Mouse (Mus musculus) kidney, adult 2 months (tissue): ENCODE measurements around the gene Acot8. TPM values are rescaled to one million over a fixed set of nuclear protein-coding genes. Genes with fewer than 3 reads are reported as not detected.

Experiments
- DNase-seq: peaks from one replicate; pipeline ENCODE4 v3.0.0; 2021
- H3K27ac ChIP-seq: fragments of 200-500 bp; 2 replicates; pipeline ENCODE4 v1.5.1; 2012; ENCODE audit warnings: low read depth, low read length, control low read depth, inconsistent platforms; ENCODE audit not compliant: insufficient read depth
- H3K27me3 ChIP-seq: fragments of 200-500 bp; replicated peaks from 2 replicates; pipeline ENCODE4 v1.6.1; 2012; ENCODE audit warnings: mild to moderate bottlenecking, moderate library complexity, low read length, inconsistent platforms; ENCODE audit not compliant: control insufficient read depth, insufficient read depth
- H3K36me3 ChIP-seq: fragments of 200-500 bp; 2 replicates; pipeline ENCODE4 v1.6.1; 2012; ENCODE audit warnings: mild to moderate bottlenecking, moderate library complexity, low read length, inconsistent platforms; ENCODE audit not compliant: control insufficient read depth, insufficient read depth
- H3K4me1 ChIP-seq: fragments of 200-500 bp; 2 replicates; pipeline ENCODE4 v1.6.1; 2011; ENCODE audit warnings: low read length; ENCODE audit not compliant: control insufficient read depth, insufficient read depth
- H3K4me3 ChIP-seq: fragments of 200-500 bp; 2 replicates; pipeline ENCODE4 v1.5.1; 2011; ENCODE audit warnings: mild to moderate bottlenecking, low read depth, low read length, control low read depth; ENCODE audit not compliant: insufficient read depth
- CTCF ChIP-seq: fragments of 200-500 bp; conservative IDR thresholded peaks from 2 replicates; pipeline ENCODE4 v1.5.1; 2011; ENCODE audit warnings: low read depth, mild to moderate bottlenecking, control low read depth, low read length, moderate library complexity, mixed read lengths; ENCODE audit not compliant: insufficient read depth, insufficient read length
- POLR2A ChIP-seq: fragments of 200-500 bp; IDR thresholded peaks from one replicate; pipeline ENCODE4 v1.6.1; 2011; ENCODE audit warnings: low read depth, low read length, control low read depth
- WGBS: fragments of 180-500 bp; shearing (Covaris S2); methylation state at CpG from one replicate; pipeline ENCODE4 v1.1.7; 2018; 5-methylcytosine and 5-hydroxymethylcytosine counted together
- polyA plus RNA-seq: library from polyadenylated mRNA; depleted of rRNA; stranded (reverse); fragments of >200 nt; gene quantifications from 2 replicates; pipeline ENCODE4 v1.2.3, GENCODE M21; 2012

The Acot8 gene
- polyA plus RNA-seq, 1 experiment = 68.4 TPM

DNA sequence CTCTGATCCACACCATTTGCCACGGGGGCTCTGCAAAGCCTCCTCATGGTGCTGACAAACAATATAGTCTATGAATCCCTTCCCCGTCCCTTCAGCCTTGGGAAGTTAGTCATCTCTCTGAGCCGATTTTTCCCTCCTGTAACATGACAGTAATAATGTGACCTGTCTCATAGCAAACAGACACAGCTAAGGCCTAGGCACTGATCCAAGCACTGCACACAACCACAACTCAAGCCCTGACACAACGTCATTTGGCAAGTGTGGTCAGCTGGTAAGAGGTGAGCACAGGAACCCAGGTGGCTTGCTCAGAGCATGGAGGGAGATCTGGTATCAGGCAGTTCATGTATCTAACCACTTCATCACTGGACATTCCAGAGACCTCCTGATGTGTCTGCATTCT is 8.8 kb downstream of the Acot8 start:
- WGBS = 74% methylated on average over 4 of the region's 4 CpGs
- H3K4me1 ChIP-seq = peaks cover 3% of the 10 kb centered on the region; the same call in 1 of the 2 replicates
- TF ChIP-seq CTCF (no peak), POLR2A (no peak)
- no peak overlapping the region for H3K27ac ChIP-seq
- H3K36me3 ChIP-seq = peaks cover 2% of the 10 kb centered on the region; the same call in 1 of the 2 replicates
- no peak for DNase-seq
- H3K4me3 ChIP-seq = no peak overlapping the region
- no peaks in the 10 kb centered on the region for H3K27me3 ChIP-seq

DNA sequence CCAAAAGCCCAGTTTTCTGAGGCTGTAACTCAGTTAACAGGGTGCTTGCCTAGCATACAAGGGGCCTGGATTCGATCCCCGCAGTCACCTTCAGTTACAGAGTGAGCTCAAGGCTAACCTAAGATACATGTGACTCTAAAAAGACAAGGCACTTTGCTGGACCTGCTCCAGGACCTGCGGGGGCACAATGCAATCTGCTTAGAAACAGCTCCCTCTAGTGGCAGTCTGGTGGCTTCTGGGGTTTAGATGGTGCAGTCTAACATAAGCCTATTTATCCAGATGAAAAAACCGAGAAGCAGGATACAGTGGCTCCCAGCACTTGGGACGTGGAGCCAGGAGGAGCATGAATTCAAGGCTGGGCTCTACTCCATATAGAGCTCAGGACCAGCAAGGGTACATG is 10.4 kb downstream of the Acot8 start:
- Histone ChIP-seq H3K4me1 (no peaks in the 10 kb centered on the region), H3K36me3 (peaks cover 2% of the 10 kb centered on the region; the same call in 1 of the 2 replicates), H3K27me3 (no peaks in the 10 kb centered on the region), H3K4me3 (no peak overlapping the region), H3K27ac (no peak overlapping the region)
- peak; percentile 86 for TF ChIP-seq CTCF
- no peak for TF ChIP-seq POLR2A
- 17% methylated on average over 5 of the region's 5 CpGs for WGBS
- DNase-seq = peak; percentile 93

DNA sequence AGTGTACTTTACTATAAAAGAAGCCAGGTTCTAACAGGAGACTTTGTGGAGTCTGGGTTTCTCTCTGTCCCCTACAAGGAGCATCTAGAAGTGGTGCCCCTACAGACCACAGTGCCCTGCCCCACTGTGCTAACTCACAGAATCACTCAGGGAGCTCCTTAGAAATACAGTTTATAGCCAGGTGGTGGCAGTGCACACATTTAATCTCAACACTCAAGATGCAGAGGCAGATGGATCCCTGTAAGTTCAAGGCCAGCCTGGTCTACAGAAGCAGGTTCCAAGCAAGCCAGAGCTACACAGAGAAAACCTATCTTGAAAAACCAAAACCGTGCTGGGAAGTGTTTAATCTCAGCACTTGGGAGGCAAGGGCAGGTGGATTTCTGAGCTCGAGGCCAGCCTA is 10.9 kb downstream of the Acot8 start:
- no peak overlapping the region for H3K4me3 ChIP-seq

GRCm38 (mm10) chr2:164793236-164793635 is 11.4 kb downstream of the Acot8 start:
- WGBS = 44% methylated on average over 3 of the region's 3 CpGs
- H3K27ac ChIP-seq = no peak overlapping the region
- peak; percentile 73 for DNase-seq

More for the DNA sequence above, 10.9 kb downstream of the Acot8 start:
- WGBS = 93% methylated on average over 2 of the region's 2 CpGs
- peaks cover 2% of the 10 kb centered on the region; the same call in 1 of the 2 replicates for H3K36me3 ChIP-seq
- no peak overlapping the region for H3K27ac ChIP-seq
- no peaks in the 10 kb centered on the region for H3K4me1 ChIP-seq
- no peak for DNase-seq
- H3K27me3 ChIP-seq = no peaks in the 10 kb centered on the region
- TF ChIP-seq CTCF = no peak
- no peak for TF ChIP-seq POLR2A

DNA sequence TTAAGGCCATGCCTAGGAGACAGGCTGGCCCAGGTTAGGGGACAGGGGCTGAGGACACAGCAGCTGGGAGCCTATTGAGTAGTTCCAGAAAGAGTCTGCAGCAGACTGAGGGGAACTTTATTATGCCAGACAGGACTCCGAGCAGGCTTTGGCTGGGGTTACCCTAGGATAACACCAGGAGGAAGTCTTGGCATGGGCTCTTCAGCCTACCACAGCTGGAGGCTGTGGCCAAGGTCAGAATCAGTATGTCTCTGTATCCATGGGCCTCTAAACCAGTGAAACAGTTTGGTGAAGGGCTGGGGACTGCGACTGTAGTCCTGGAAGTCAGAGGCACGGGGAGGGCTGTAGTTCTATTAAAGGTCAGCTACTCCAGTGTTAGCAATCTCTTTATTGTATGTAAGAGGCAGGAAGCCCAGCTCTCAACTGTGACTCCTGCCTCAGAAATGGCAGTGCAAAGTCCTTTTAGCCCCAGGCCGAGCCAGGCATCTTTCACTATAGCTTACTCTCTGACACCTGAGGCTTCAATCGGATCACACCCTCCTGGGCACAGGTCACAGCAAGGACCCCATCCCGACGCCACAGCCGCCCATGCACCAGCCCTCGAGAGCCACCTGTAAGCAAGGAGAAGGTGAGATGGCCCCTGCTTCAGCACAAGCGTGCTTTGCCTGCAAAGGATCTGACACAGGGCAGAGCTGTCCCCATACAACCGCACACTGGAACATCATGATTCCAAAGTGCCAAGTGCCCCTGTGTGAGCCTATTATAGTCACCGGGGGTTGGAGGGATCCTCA is 12.1 kb downstream of the Acot8 start:
- Histone ChIP-seq H3K36me3 (peaks cover 2% of the 10 kb centered on the region; the same call in 1 of the 2 replicates), H3K27me3 (no peaks in the 10 kb centered on the region), H3K4me1 (no peaks in the 10 kb centered on the region), H3K4me3 (no peak overlapping the region), H3K27ac (no peak overlapping the region)
- 80% methylated on average over 12 of the region's 12 CpGs for WGBS
- TF ChIP-seq CTCF (no peak), POLR2A (no peak)
- no peak for DNase-seq

More at GRCm38 (mm10) chr2:164793236-164793635, 11.4 kb downstream of the Acot8 start:
- no peaks in the 10 kb centered on the region for H3K27me3 ChIP-seq
- H3K4me3 ChIP-seq = no peak overlapping the region
- peaks cover 2% of the 10 kb centered on the region; the same call in 1 of the 2 replicates for H3K36me3 ChIP-seq
- TF ChIP-seq CTCF = peak; percentile 73
- no peak for TF ChIP-seq POLR2A
- H3K4me1 ChIP-seq = no peaks in the 10 kb centered on the region

DNA sequence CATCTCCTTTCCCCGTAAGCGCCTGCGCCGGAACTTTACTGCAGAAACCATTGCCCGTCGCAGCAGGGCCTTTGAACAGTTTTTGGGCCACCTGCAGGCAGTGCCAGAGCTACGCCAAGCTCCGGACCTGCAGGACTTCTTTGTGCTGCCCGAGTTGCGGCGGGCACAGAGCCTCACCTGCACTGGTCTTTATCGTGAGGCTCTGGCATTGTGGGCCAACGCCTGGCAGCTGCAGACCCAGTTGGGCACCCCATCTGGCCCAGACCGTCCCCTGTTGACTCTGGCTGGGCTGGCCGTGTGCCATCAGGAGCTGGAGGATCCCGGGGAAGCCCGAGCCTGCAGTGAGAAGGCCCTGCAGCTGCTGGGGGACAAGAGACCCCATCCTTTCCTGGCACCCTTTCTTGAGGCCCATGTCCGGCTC is 12.8 kb downstream of the Acot8 start:
- Histone ChIP-seq H3K36me3 (0 out of 2 replicates have a peak, but pooled peaks cover 2% of the 10 kb centered on the region), H3K27ac (no peak overlapping the region), H3K4me1 (no peaks in the 10 kb centered on the region), H3K4me3 (no peak overlapping the region), H3K27me3 (no peaks in the 10 kb centered on the region)
- 88% methylated on average over 18 of the region's 18 CpGs for WGBS
- DNase-seq = no peak
- TF ChIP-seq POLR2A (no peak), CTCF (no peak)

DNA sequence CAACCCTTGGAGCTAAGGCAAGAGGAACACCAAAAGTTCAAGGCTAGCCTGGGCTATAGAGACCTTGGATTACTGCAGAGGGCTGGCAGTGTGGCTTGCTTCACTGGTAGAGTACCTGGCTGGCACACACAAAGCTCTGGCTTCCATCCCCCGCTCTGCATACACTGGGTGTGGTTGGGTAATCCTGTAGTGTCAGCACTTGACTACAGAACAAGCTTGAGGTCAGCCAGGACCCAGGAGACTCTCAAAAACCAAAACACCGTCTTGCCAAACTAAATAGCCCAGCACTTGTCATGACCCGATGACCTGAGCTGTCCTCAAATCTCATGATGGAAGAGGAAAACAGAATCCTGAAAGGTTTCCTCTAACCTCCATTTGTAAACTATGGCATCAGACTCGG is 14.2 kb downstream of the Acot8 start:
- Histone ChIP-seq H3K27ac (no peak overlapping the region), H3K36me3 (0 out of 2 replicates have a peak, but pooled peaks cover 2% of the 10 kb centered on the region), H3K4me3 (no peak overlapping the region), H3K4me1 (no peaks in the 10 kb centered on the region), H3K27me3 (no peaks in the 10 kb centered on the region)
- TF ChIP-seq POLR2A (no peak), CTCF (no peak)
- peak; percentile 61 for DNase-seq
- 50% methylated on average over 4 of the region's 4 CpGs for WGBS
